Mouse (Mus musculus): Measurements from ENCODE around the gene Id1.

Id1 gene

GRCm38 (mm10) chr2:152742435-152742834 lies 6.4 kb downstream of the Id1 start:
- intact Hi-C loops (cut with DNase I) = loop anchor here (2.0 kb wide), 1 partner anchor 46 kb away; no protein-coding TSS in a partner anchor

GRCm38 (mm10) chr2:152753944-152754711 lies 18.1 kb downstream of the Id1 start, which contains the start of gene Cox4i2:
Gene Cox4i2 (plus strand): TSS chr2:152754173.
- intact Hi-C loops (cut with DNase I) = no loop called here

- intact Hi-C loops (cut with DNase I) = no loop called here
Observed at GRCm38 (mm10) chr2:152756474-152757393, 20.7 kb downstream of the Id1 start.

- intact Hi-C loops (cut with DNase I) = no loop called here
Observed at GRCm38 (mm10) chr2:152757478-152757877, 21.4 kb downstream of the Id1 start.

- intact Hi-C loops (cut with DNase I) = no loop called here
Observed at GRCm38 (mm10) chr2:152758351-152758750, 22.3 kb downstream of the Id1 start.

GRCm38 (mm10) chr2:152763310-152763709 lies 27.3 kb downstream of the Id1 start:
- intact Hi-C loops (cut with DNase I) = loop anchor here (10.0 kb wide), 1 partner anchor 149 kb away; no protein-coding TSS in a partner anchor

- intact Hi-C loops (cut with DNase I) = loop anchor here (10.0 kb wide), 1 partner anchor 150 kb away; no protein-coding TSS in a partner anchor
Observed at GRCm38 (mm10) chr2:152764172-152765044, 28.4 kb downstream of the Id1 start.

GRCm38 (mm10) chr2:152765045-152765674 lies 29.1 kb downstream of the Id1 start:
- intact Hi-C loops (cut with DNase I) = loop anchor here (10.0 kb wide), 1 partner anchor 150 kb away; no protein-coding TSS in a partner anchor

GRCm38 (mm10) chr2:152766387-152767123 lies 30.5 kb downstream of the Id1 start:
- intact Hi-C loops (cut with DNase I) = loop anchor here (2.0 to 10.0 kb wide), 3 partner anchors 64 to 152 kb away; partner anchors contain the start of gene Bcl2l1

GRCm38 (mm10) chr2:152767618-152768271 lies 31.7 kb downstream of the Id1 start:
- intact Hi-C loops (cut with DNase I) = loop anchor here (2.0 to 10.0 kb wide), 3 partner anchors 63 to 153 kb away; partner anchors contain the start of gene Bcl2l1

- intact Hi-C loops (cut with DNase I) = loop anchor here (10.0 kb wide), 1 partner anchor 155 kb away; no protein-coding TSS in a partner anchor
Observed at GRCm38 (mm10) chr2:152769677-152770076, 33.6 kb downstream of the Id1 start.

GRCm38 (mm10) chr2:152771571-152771970 lies 35.5 kb downstream of the Id1 start:
- intact Hi-C loops (cut with DNase I) = no loop called here

- intact Hi-C loops (cut with DNase I) = no loop called here
Observed at GRCm38 (mm10) chr2:152772231-152772630, 36.2 kb downstream of the Id1 start.

GRCm38 (mm10) chr2:152775357-152775756 lies 39.3 kb downstream of the Id1 start:
- intact Hi-C loops (cut with DNase I) = no loop called here

- intact Hi-C loops (cut with DNase I) = no loop called here
Observed at GRCm38 (mm10) chr2:152776019-152776418, 40.0 kb downstream of the Id1 start.

- intact Hi-C loops (cut with DNase I) = no loop called here
Observed at GRCm38 (mm10) chr2:152776435-152776834, 40.4 kb downstream of the Id1 start.

GRCm38 (mm10) chr2:152777081-152777480 lies 41.0 kb downstream of the Id1 start:
- intact Hi-C loops (cut with DNase I) = no loop called here

- intact Hi-C loops (cut with DNase I) = no loop called here
Observed at GRCm38 (mm10) chr2:152780466-152780865, 44.4 kb downstream of the Id1 start.
